Mouse (Mus musculus) E14TG2a.4 (cell line): Measurements from ENCODE around the gene Pde4d.

ENCODE experiments used
- H3K27me3 ChIP-seq: 2 replicates; pipeline ENCODE4 v1.6.1; 2014; ENCODE audit warnings: low read length, control low read depth; ENCODE audit not compliant: insufficient read depth
- H3K36me3 ChIP-seq: 2 replicates; pipeline ENCODE4 v1.6.1; 2014; ENCODE audit warnings: low read length, control low read depth; ENCODE audit not compliant: insufficient read depth
- H3K4me1 ChIP-seq: replicated peaks from 2 replicates; pipeline ENCODE4 v1.6.1; 2014; ENCODE audit warnings: low read depth, low read length, control low read depth
- H3K4me3 ChIP-seq: replicated peaks from 2 replicates; pipeline ENCODE4 v1.5.1; 2014; ENCODE audit warnings: mild to moderate bottlenecking, low read length
- H3K9me3 ChIP-seq: 2 replicates; pipeline ENCODE4 v1.6.1; 2014; ENCODE audit warnings: low read length, control low read depth
- CTCF ChIP-seq: conservative IDR thresholded peaks from 2 replicates; pipeline ENCODE4 v1.5.1; 2014; ENCODE audit warnings: low read length
- NANOG ChIP-seq: IDR thresholded peaks from 2 replicates; pipeline ENCODE4 v1.6.1; 2014; ENCODE audit warnings: borderline replicate concordance, low read length, mixed read lengths
- POU5F1 ChIP-seq: IDR thresholded peaks from 2 replicates; pipeline ENCODE4 v1.6.1; 2014; ENCODE audit warnings: low read length, borderline replicate concordance

Pde4d gene

GRCm38 (mm10) chr13:109169335-109169606 lies 719.5 kb downstream of the Pde4d start:
- H3K36me3 ChIP-seq, result no peaks in the 10 kb centered on the region
- TF ChIP-seq NANOG (no peak), CTCF (no peak), POU5F1 (no peak)
- H3K9me3 ChIP-seq, result no peaks in the 10 kb centered on the region
- H3K27me3 ChIP-seq, result no peaks in the 10 kb centered on the region
- H3K4me1 ChIP-seq, result no peaks in the 10 kb centered on the region
- H3K4me3 ChIP-seq, result no peak overlapping the region

- no peak overlapping the region for H3K4me3 ChIP-seq
- H3K9me3 ChIP-seq, result 0 out of 2 replicates have a peak, but pooled peaks cover 3% of the 10 kb centered on the region
- TF ChIP-seq NANOG (no peak), POU5F1 (no peak), CTCF (no peak)
- H3K4me1 ChIP-seq, result no peaks in the 10 kb centered on the region
- no peaks in the 10 kb centered on the region for H3K36me3 ChIP-seq
- no peaks in the 10 kb centered on the region for H3K27me3 ChIP-seq
Measured at GRCm38 (mm10) chr13:109171688-109172087, 721.9 kb downstream of the Pde4d start.

- H3K9me3 ChIP-seq, result 0 out of 2 replicates have a peak, but pooled peaks cover 3% of the 10 kb centered on the region
- no peaks in the 10 kb centered on the region for H3K27me3 ChIP-seq
- H3K4me3 ChIP-seq, result no peak overlapping the region
- H3K36me3 ChIP-seq, result no peaks in the 10 kb centered on the region
- TF ChIP-seq CTCF (no peak), NANOG (no peak), POU5F1 (no peak)
- H3K4me1 ChIP-seq, result no peaks in the 10 kb centered on the region
Measured at GRCm38 (mm10) chr13:109175281-109175680, 725.5 kb downstream of the Pde4d start.

GRCm38 (mm10) chr13:109175852-109176621 lies 726.3 kb downstream of the Pde4d start:
- Histone ChIP-seq H3K9me3 (0 out of 2 replicates have a peak, but pooled peaks cover 3% of the 10 kb centered on the region), H3K4me1 (no peaks in the 10 kb centered on the region), H3K4me3 (no peak overlapping the region), H3K36me3 (no peaks in the 10 kb centered on the region), H3K27me3 (no peaks in the 10 kb centered on the region)
- TF ChIP-seq CTCF (no peak), POU5F1 (no peak), NANOG (no peak)

GRCm38 (mm10) chr13:109181363-109181762 lies 731.6 kb downstream of the Pde4d start:
- Histone ChIP-seq H3K4me1 (no peaks in the 10 kb centered on the region), H3K36me3 (no peaks in the 10 kb centered on the region), H3K9me3 (no peaks in the 10 kb centered on the region), H3K27me3 (no peaks in the 10 kb centered on the region), H3K4me3 (no peak overlapping the region)
- TF ChIP-seq POU5F1 (no peak), CTCF (no peak), NANOG (no peak)

GRCm38 (mm10) chr13:109190652-109191051 lies 740.9 kb downstream of the Pde4d start:
- Histone ChIP-seq H3K9me3 (no peaks in the 10 kb centered on the region), H3K36me3 (no peaks in the 10 kb centered on the region), H3K4me3 (no peak overlapping the region), H3K27me3 (no peaks in the 10 kb centered on the region), H3K4me1 (no peaks in the 10 kb centered on the region)
- no peak for TF ChIP-seq CTCF
- TF ChIP-seq POU5F1, result no peak
- TF ChIP-seq NANOG, result no peak

GRCm38 (mm10) chr13:109191176-109191575 lies 741.4 kb downstream of the Pde4d start:
- TF ChIP-seq POU5F1 (no peak), CTCF (no peak), NANOG (no peak)
- no peak overlapping the region for H3K4me3 ChIP-seq
- no peaks in the 10 kb centered on the region for H3K9me3 ChIP-seq
- H3K4me1 ChIP-seq, result no peaks in the 10 kb centered on the region
- no peaks in the 10 kb centered on the region for H3K36me3 ChIP-seq
- H3K27me3 ChIP-seq, result no peaks in the 10 kb centered on the region

GRCm38 (mm10) chr13:109205541-109205940 lies 755.8 kb downstream of the Pde4d start:
- H3K4me1 ChIP-seq, result peaks cover 15% of the 10 kb centered on the region
- peaks cover 30% of the 10 kb centered on the region for H3K27me3 ChIP-seq
- H3K9me3 ChIP-seq, result no peaks in the 10 kb centered on the region
- TF ChIP-seq NANOG, result no peak
- H3K4me3 ChIP-seq, result no peak overlapping the region
- no peaks in the 10 kb centered on the region for H3K36me3 ChIP-seq

GRCm38 (mm10) chr13:109208607-109209006 lies 758.9 kb downstream of the Pde4d start:
- peaks cover 13% of the 10 kb centered on the region for H3K9me3 ChIP-seq
- peaks cover 30% of the 10 kb centered on the region for H3K27me3 ChIP-seq
- H3K4me1 ChIP-seq, result peaks cover 15% of the 10 kb centered on the region
- TF ChIP-seq NANOG (no peak), POU5F1 (no peak), CTCF (no peak)
- H3K36me3 ChIP-seq, result no peaks in the 10 kb centered on the region
- H3K4me3 ChIP-seq, result no peak overlapping the region
